In genomic region chr1:150099374-150099773, GRCm38 (mm10) we compare ENCODE assay signal across 8 mouse cellular contexts. TPM values are rescaled to one million over a fixed set of nuclear protein-coding genes. Genes with fewer than 3 reads are reported as not detected.
DNase-seq lines count a peak whose midpoint lies in the region; ATAC-seq and TF ChIP-seq lines count a peak whose summit lies in the region.

No protein-coding gene starts in this region.

- peak overlapping the region; percentile 64 for H3K4me3 ChIP-seq in heart, embryonic 10.5 days
- H3K4me3 ChIP-seq in ES-E14 (ENCODE audit: insufficient read depth in 1 of 2, low read depth in 1 of 2, low read length in 2 of 2, poor library complexity in 1 of 2, severe bottlenecking in 1 of 2) = peak overlapping the region; percentile 53 to 57

- peak; percentile 1; the same call in 1 of the 2 replicates for ATAC-seq in granulocyte monocyte progenitor cell, adult 5-6 weeks (replicated peaks; ENCODE audit: poor library complexity, severe bottlenecking)
- peak; percentile 30 for ATAC-seq in megakaryocyte-erythroid progenitor cell, adult 5-6 weeks (replicated peaks; ENCODE audit: low FRiP score, low TSS enrichment, poor library complexity, severe bottlenecking)
- ATAC-seq in erythroblast, adult 5-6 weeks (replicated peaks; ENCODE audit: low FRiP score, poor library complexity, severe bottlenecking) = no peak

- in situ Hi-C loops in ES-E14 (cut with MboI; ENCODE audit: low sequenced_read_pairs in 2 of 2, unreplicated experiment in 2 of 2) = no loop called here

- H3K27ac ChIP-seq in heart, embryonic 10.5 days = peak overlapping the region; percentile 49; the same call in 1 of the 2 replicates
- H3K27ac ChIP-seq in ES-E14 (ENCODE audit: insufficient read depth, low read depth, low read length, poor library complexity, severe bottlenecking) = no peak overlapping the region

- H3K9ac ChIP-seq in ES-E14 (ENCODE audit: insufficient read depth, low read depth, low read length, poor library complexity, severe bottlenecking) = peak overlapping the region; percentile 30

- no peaks in the 10 kb centered on the region for H3K27me3 ChIP-seq in heart, embryonic 10.5 days (ENCODE audit: insufficient read depth, poor library complexity, severe bottlenecking)

- no peaks in the 10 kb centered on the region for H3K36me3 ChIP-seq in heart, embryonic 10.5 days
- no peaks in the 10 kb centered on the region for H3K36me3 ChIP-seq in ES-E14 (ENCODE audit: control insufficient read depth, insufficient read depth, low read length, poor library complexity, severe bottlenecking)

- no peak for DNase-seq in heart, embryonic 10.5 days (ENCODE audit: low spot score)
- no peak for DNase-seq in heart, postnatal 4 days
- no peak for DNase-seq in ES-E14 (ENCODE audit: low read depth, low spot score)
- DNase-seq in thymus, postnatal 25 days = no peak
- DNase-seq in spleen, postnatal 14 days (ENCODE audit: low spot score in 2 of 2) = no peak

- H3K9me3 ChIP-seq in heart, embryonic 10.5 days = no peaks in the 10 kb centered on the region
- no peaks in the 10 kb centered on the region for H3K9me3 ChIP-seq in ES-E14 (ENCODE audit: control insufficient read depth, insufficient read depth, low read depth, low read length)

- 2% methylated on average over 9 of the region's 9 CpGs for WGBS in heart, embryonic 10.5 days

- peaks cover 4% of the 10 kb centered on the region; the same call in 1 of the 2 replicates for H3K4me1 ChIP-seq in heart, embryonic 10.5 days
- H3K4me1 ChIP-seq in ES-E14 (ENCODE audit: control insufficient read depth in 2 of 2, insufficient read depth in 2 of 2, low read length in 2 of 2, poor library complexity in 1 of 2) = 0 out of 4 replicates have a peak, but pooled peaks cover 0 to 3% of the 10 kb centered on the region in 2 experiments

TF ChIP-seq in ES-E14, 5 proteins besides CTCF, POLR2A, EP300 and RAD21:
- no peak for TF ChIP-seq ZNF384 (IDR thresholded peaks at IDR 0.05; ENCODE audit: low read depth, low read length)
- no peak for TF ChIP-seq HCFC1 (IDR thresholded peaks at IDR 0.05; ENCODE audit: borderline replicate concordance, insufficient read depth, low read length)
- TF ChIP-seq ZC3H11A (IDR thresholded peaks at IDR 0.05; ENCODE audit: borderline replicate concordance, low read depth, low read length) = no peak
- TF ChIP-seq MAFK (IDR thresholded peaks at IDR 0.05; ENCODE audit: insufficient read depth, low read depth, low read length) = no peak
- no peak for TF ChIP-seq CHD2 (IDR thresholded peaks at IDR 0.05; ENCODE audit: low read depth, low read length)

RNA-seq across cellular contexts. Expression of gene Ptgs2, which starts 0.5 kb away (rescaled TPM):
- polyA plus RNA-seq in heart, embryonic 10.5 days (2016; fragmentation: Nextera tagmentation; extraction: Ambion mirVana) = 0.15 and 0.49 TPM in 2 replicates
- total RNA-seq in heart, postnatal 4 days (2021) = under 1 TPM; 0.29 to 0.32 TPM
- total RNA-seq in ES-E14 (2012; rRNA removed) = 3.4 and 12.9 TPM in 2 replicates
- 0.79 TPM in 1 of 2 replicates, not detected in the other for total RNA-seq in granulocyte monocyte progenitor cell, adult 5-6 weeks (2014; fragmentation: Nextera tagmentation)
- total RNA-seq in granulocyte monocyte progenitor cell, adult 5-6 weeks (2017) = 1.3 and 2.5 TPM in 2 replicates
- total RNA-seq in megakaryocyte-erythroid progenitor cell, adult 5-6 weeks (2014; fragmentation: Nextera tagmentation) = not detected in 2 replicates
- 0.65 TPM in 1 of 2 replicates, not detected in the other for total RNA-seq in megakaryocyte-erythroid progenitor cell, adult 5-6 weeks (2017)
- 0.42 TPM in 1 of 2 replicates, not detected in the other for total RNA-seq in erythroblast, adult 5-6 weeks (2015; ENCODE audit: low replicate concordance)
- total RNA-seq in erythroblast, adult 5-6 weeks (2017; ENCODE audit: low replicate concordance) = 0.09 and 0.28 TPM in 2 replicates
